Mouse (Mus musculus) left cerebral cortex, postnatal 36 days (tissue): ENCODE results near the gene Senp2. TPM values are rescaled to one million over a fixed set of nuclear protein-coding genes. Genes with fewer than 3 reads are reported as not detected.

Experiments
- DNase-seq, 2 experiments: peaks; one replicate each; pipeline ENCODE4 v3.0.0; 2021 to 2022; ENCODE audit warnings: low spot score in 2 of 2, mixed read lengths in 1 of 2
- intact Hi-C: fragments of 180-260 bp; cut with DNase I; formaldehyde crosslinking; loops from one replicate; pipeline ENCODE4 v1.15.1; 2025
- total RNA-seq, 2 experiments: library from RNA; stranded (reverse); gene quantifications; 2 replicates each; pipeline ENCODE4 v1.2.3; 2021

The Senp2 gene
- total RNA-seq, 2 experiments from 2014 or later, result 93.8 to 100 TPM

DNA sequence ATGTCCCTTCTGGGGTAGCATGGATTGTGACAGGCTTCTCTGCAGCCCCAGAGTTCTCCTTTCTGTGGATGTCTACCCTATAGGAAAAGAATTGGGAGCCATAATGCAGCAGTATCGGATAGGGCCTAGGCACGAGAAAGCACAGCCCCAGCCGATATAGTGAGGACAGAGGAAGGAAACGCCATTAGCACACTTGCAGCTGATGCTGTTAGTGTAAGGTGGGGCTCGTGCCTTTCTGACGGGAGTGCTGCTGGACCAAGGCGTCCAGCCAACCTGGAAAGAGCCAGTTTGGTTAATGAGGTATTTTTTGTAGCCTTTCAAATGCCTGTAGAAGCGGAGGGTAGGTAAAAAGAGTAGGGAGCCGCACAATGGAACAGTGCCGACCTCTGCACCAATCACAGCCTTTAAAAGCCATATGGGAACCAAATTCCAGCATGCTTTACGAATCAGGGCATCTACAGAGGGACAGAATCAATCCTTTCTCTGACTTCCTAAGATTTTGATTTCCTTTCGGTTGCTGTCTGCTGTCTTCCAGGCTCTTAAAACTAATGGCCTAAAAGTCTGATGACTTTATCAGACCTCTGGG, 70.9 kb downstream of the Senp2 start:
- intact Hi-C loops, result no loop called here
- DNase-seq, result no peak

DNA sequence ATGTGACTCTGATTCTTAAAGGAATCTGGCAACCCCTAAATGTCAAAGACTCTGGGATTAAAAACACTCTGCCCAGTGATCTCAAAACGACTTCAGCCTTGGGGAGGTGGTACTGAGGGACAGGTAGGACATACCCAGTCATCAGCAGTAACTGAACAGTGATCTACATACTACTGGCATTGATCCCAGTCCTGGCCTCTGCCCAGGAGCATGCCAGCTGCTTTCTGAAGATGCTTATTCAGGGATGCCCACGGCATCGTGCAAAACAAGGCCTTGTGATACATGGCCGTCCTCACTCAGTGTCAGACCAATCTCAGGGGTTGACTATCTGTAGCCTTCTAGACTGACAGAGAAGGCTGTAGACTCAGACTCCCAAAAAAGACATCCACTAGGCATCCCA, 76.1 kb downstream of the Senp2 start:
- intact Hi-C loops, result no loop called here

DNA sequence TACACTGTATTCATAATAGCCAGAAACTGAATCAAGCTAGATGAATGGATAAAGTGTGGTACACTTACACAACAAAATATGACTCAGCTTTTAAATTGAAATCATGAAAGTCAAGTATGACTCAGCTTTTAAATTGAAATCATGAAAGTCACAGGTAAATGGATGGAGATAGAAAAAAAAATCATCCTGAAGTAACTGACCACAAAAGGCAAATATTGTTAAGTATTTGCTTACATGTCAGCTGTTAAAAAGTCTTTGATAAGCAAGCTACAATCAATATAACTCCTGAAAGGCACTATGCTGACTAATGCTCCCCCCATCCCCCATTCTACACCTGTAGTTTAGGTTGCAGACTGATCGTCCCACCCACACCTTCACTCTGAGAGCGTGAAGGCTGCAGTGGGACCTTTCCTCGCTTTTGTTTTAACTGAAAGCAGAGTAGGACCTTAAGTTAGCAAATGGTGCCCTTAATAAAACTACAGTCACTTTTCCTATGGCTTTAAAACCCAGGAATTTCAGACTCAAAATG, 82.0 kb downstream of the Senp2 start:
- intact Hi-C loops, result no loop called here
- no peak for DNase-seq

More for the DNA sequence above, 76.1 kb downstream of the Senp2 start:
- DNase-seq, result no peak

DNA sequence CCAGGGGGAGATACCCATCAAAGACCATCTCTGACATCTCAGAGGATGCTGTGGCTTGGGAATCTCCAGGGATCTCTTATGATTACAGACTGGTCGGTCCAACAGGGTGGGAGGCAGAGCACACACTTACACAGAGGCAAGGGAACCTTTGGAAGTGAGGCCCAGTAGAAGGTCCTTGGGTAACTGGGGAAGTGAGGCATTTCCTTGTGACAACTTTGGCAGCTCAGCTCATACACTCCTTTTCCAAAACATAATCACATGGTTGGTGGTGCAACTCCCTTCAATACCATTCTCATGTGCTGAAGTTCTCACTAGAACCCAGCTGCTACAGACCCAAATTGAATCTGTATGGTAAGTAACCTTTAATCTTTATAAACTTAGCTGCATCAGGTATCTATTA, 86.5 kb downstream of the Senp2 start:
- intact Hi-C loops, result no loop called here
- no peak for DNase-seq

- no peak for DNase-seq
- intact Hi-C loops, result no loop called here
These were observed 88.4 kb downstream of the Senp2 start for GRCm38 (mm10) chr16:22097659-22098058.

Other genes with a start within 250 kb of the Senp2 start
- gene Ehhadh, start 221.7 kb upstream of the Senp2 start, total RNA-seq, result 1 to 10 TPM; 1.9 to 2.0 TPM
- 10 to 100 TPM; 13.6 to 16.8 TPM for gene Map3k13, start 215.1 kb upstream of the Senp2 start, total RNA-seq
- 10 to 100 TPM; 17.6 to 17.7 TPM for gene Tmem41a, start 61.9 kb upstream of the Senp2 start, total RNA-seq
- under 1 TPM; 0.25 to 0.57 TPM for gene Liph, start 13.8 kb upstream of the Senp2 start, total RNA-seq
- 1 to 10 TPM in 1 of 2 experiments, under 1 TPM in 1; 0.79 to 2.4 TPM for gene Igf2bp2, start 153.8 kb downstream of the Senp2 start, total RNA-seq